In the genomic region with DNA sequence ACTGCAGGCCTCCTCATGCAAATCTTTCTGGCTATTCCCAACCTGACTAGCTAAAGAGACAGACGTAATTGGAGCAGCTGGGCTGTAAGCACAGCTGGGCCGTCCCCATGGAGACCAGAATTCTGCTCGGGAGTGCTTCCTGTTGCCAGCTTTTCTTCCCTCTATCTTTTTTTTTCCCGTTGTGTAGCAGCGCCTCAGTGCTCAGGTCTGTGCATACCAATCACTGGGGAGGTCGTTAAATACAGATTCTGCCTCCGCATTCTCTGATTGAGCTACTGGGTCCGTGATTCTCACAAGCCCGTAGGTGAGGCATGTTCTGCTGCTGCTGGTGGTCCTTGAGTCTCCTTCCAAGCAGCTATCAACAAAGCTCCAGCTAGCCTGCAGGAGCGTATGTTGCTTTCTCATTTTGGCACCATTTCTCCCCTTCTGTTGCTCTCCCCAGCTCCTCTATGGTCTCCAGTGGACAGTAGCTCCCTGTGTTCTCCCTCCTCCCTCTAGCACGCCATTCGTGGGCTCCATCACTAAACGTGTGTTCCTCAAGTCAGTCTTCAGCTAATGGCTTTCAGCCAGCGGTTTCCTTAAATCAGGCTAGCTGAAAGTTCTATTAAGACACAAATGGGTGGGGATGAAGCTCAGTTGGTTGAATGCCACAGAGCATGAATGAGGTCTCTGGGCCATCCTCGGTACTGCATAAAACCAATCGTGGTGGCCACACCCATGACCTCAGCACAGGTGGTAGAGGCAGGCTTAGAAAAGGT, we compare ENCODE assay signal across 8 mouse cellular contexts. TPM values are rescaled to one million over a fixed set of nuclear protein-coding genes. Genes with fewer than 3 reads are reported as not detected.
A peak's percentile ranks its signal among the peaks of the same experiment; 100 is the strongest.
DNase-seq lines count a peak whose midpoint lies in the region; ATAC-seq lines count a peak whose summit lies in the region.

No protein-coding gene starts in this region.

- no peaks in the 10 kb centered on the region for H3K9me3 ChIP-seq in embryonic facial prominence, embryonic 15.5 days (replicated peaks)
- H3K9me3 ChIP-seq in heart, embryonic 13.5 days: no peaks in the 10 kb centered on the region
- H3K9me3 ChIP-seq in midbrain, embryonic 14.5 days (ENCODE audit: control insufficient read depth, low read length): no peaks in the 10 kb centered on the region

- peak overlapping the region; percentile 44 for H3K4me2 ChIP-seq in embryonic facial prominence, embryonic 15.5 days (replicated peaks)
- H3K4me2 ChIP-seq in heart, embryonic 13.5 days: peak overlapping the region; percentile 62
- H3K4me2 ChIP-seq in midbrain, embryonic 14.5 days (ENCODE audit: low read length): peak overlapping the region; percentile 47

- no peak overlapping the region for H3K9ac ChIP-seq in embryonic facial prominence, embryonic 15.5 days
- H3K9ac ChIP-seq in heart, embryonic 13.5 days: peak overlapping the region; percentile 69
- peak overlapping the region; percentile 26 for H3K9ac ChIP-seq in midbrain, embryonic 14.5 days (replicated peaks; ENCODE audit: low read length)

- H3K4me3 ChIP-seq in embryonic facial prominence, embryonic 15.5 days (replicated peaks): 0 out of 2 replicates have a peak overlapping the region, but pooled peaks have one; percentile 2
- peak overlapping the region; percentile 29 for H3K4me3 ChIP-seq in heart, embryonic 13.5 days
- 0 out of 2 replicates have a peak overlapping the region, but pooled peaks have one; percentile 12 for H3K4me3 ChIP-seq in midbrain, embryonic 14.5 days (replicated peaks; ENCODE audit: low read depth, low read length)

- 0 out of 2 replicates have a peak overlapping the region, but pooled peaks have one; percentile 18 for H3K27ac ChIP-seq in embryonic facial prominence, embryonic 15.5 days (replicated peaks)
- H3K27ac ChIP-seq in heart, embryonic 13.5 days (replicated peaks): peak overlapping the region; percentile 29
- H3K27ac ChIP-seq in midbrain, embryonic 14.5 days (replicated peaks; ENCODE audit: low read depth, low read length): peak overlapping the region; percentile 83

- 19% methylated on average over 16 of the region's 16 CpGs for WGBS in embryonic facial prominence, embryonic 15.5 days
- 22% methylated on average over 16 of the region's 16 CpGs for WGBS in heart, embryonic 13.5 days
- 21% methylated on average over 16 of the region's 16 CpGs for WGBS in midbrain, embryonic 14.5 days

- H3K27me3 ChIP-seq in embryonic facial prominence, embryonic 15.5 days: no peaks in the 10 kb centered on the region
- no peaks in the 10 kb centered on the region for H3K27me3 ChIP-seq in heart, embryonic 13.5 days (replicated peaks)
- H3K27me3 ChIP-seq in midbrain, embryonic 14.5 days (ENCODE audit: control insufficient read depth, insufficient read depth, low read length): no peaks in the 10 kb centered on the region

- peaks cover 19% of the 10 kb centered on the region for H3K4me1 ChIP-seq in embryonic facial prominence, embryonic 15.5 days
- peaks cover 35% of the 10 kb centered on the region for H3K4me1 ChIP-seq in heart, embryonic 13.5 days
- H3K4me1 ChIP-seq in midbrain, embryonic 14.5 days (ENCODE audit: control insufficient read depth, insufficient read depth, low read length): peaks cover 16% of the 10 kb centered on the region

- ATAC-seq in embryonic facial prominence, embryonic 15.5 days (ENCODE audit: insufficient number of reproducible peaks, low FRiP score, low TSS enrichment, low read depth): peak; percentile 78
- ATAC-seq in heart, embryonic 13.5 days (ENCODE audit: extremely low read depth, insufficient number of reproducible peaks, low FRiP score, low TSS enrichment): no peak
- ATAC-seq in midbrain, embryonic 14.5 days (ENCODE audit: low FRiP score, low TSS enrichment): peak; percentile 82
- no peak for ATAC-seq in monocyte, adult 5-6 weeks (replicated peaks; ENCODE audit: insufficient number of reproducible peaks, low FRiP score, low TSS enrichment, poor library complexity, severe bottlenecking)

- H3K36me3 ChIP-seq in embryonic facial prominence, embryonic 15.5 days: no peaks in the 10 kb centered on the region
- H3K36me3 ChIP-seq in heart, embryonic 13.5 days: no peaks in the 10 kb centered on the region
- no peaks in the 10 kb centered on the region for H3K36me3 ChIP-seq in midbrain, embryonic 14.5 days (ENCODE audit: control insufficient read depth, insufficient read depth, low read length)

- DNase-seq in ovary, adult 18-20 months (ENCODE audit: low spot score): peak; percentile 25
- DNase-seq in ovary, postnatal 14 days (ENCODE audit: low spot score): no peak
- DNase-seq in layer of hippocampus, adult 8-10 months (ENCODE audit: low spot score in 2 of 2): peak; percentile 71 to 73
- peak; percentile 82 for DNase-seq in midbrain, embryonic 14.5 days
- DNase-seq in yolk sac, embryonic 10.5 days (ENCODE audit: low spot score): peak; percentile 33

RNA-seq across cellular contexts. Expression of a gene that starts 38.5 kb away (rescaled TPM):
- polyA plus RNA-seq in embryonic facial prominence, embryonic 15.5 days (2015; fragmentation: Nextera tagmentation; extraction: Ambion mirVana): 476 and 487 TPM in 2 replicates
- 297 and 314 TPM in 2 replicates for polyA plus RNA-seq in heart, embryonic 13.5 days (2015; fragmentation: Nextera tagmentation; extraction: Ambion mirVana)
- total RNA-seq in layer of hippocampus, adult 8-10 months (2022): 100 to 1,000 TPM; 110 to 136 (median 121) TPM
- polyA plus RNA-seq in midbrain, embryonic 14.5 days (2014; fragmentation: Nextera tagmentation; extraction: Ambion mirVana): 459 and 531 TPM in 2 replicates
- 262 to 315 TPM (median 271 TPM) in 3 replicates for total RNA-seq in monocyte, adult 5-6 weeks (2017)

RNA-seq across cellular contexts. Expression of a gene that starts 38.7 kb away (rescaled TPM):
- 0.34 and 0.52 TPM in 2 replicates for polyA plus RNA-seq in embryonic facial prominence, embryonic 15.5 days (2015; fragmentation: Nextera tagmentation; extraction: Ambion mirVana)
- polyA plus RNA-seq in heart, embryonic 13.5 days (2015; fragmentation: Nextera tagmentation; extraction: Ambion mirVana): 0.05 and 0.08 TPM in 2 replicates
- under 1 TPM; 0.21 to 0.43 (median 0.30) TPM for total RNA-seq in layer of hippocampus, adult 8-10 months (2022)
- 0.11 TPM in 1 of 2 replicates, not detected in the other for polyA plus RNA-seq in midbrain, embryonic 14.5 days (2014; fragmentation: Nextera tagmentation; extraction: Ambion mirVana)
- total RNA-seq in monocyte, adult 5-6 weeks (2017): 0.11 TPM in 1 of 3 replicates, not detected in the others

RNA-seq across cellular contexts. Expression of a gene that starts 41.3 kb away (rescaled TPM):
- 25.8 and 32.0 TPM in 2 replicates for polyA plus RNA-seq in embryonic facial prominence, embryonic 15.5 days (2015; fragmentation: Nextera tagmentation; extraction: Ambion mirVana)
- 12.1 and 13.0 TPM in 2 replicates for polyA plus RNA-seq in heart, embryonic 13.5 days (2015; fragmentation: Nextera tagmentation; extraction: Ambion mirVana)
- total RNA-seq in layer of hippocampus, adult 8-10 months (2022): 1 to 10 TPM; 4.4 to 5.4 (median 4.9) TPM
- polyA plus RNA-seq in midbrain, embryonic 14.5 days (2014; fragmentation: Nextera tagmentation; extraction: Ambion mirVana): 0.63 and 1.6 TPM in 2 replicates
- 2.5 to 7.3 TPM (median 2.7 TPM) in 3 replicates for total RNA-seq in monocyte, adult 5-6 weeks (2017)

RNA-seq across cellular contexts. Expression of a gene that starts 55.6 kb away (rescaled TPM):
- 33.4 and 36.1 TPM in 2 replicates for polyA plus RNA-seq in embryonic facial prominence, embryonic 15.5 days (2015; fragmentation: Nextera tagmentation; extraction: Ambion mirVana)
- 24.7 and 32.3 TPM in 2 replicates for polyA plus RNA-seq in heart, embryonic 13.5 days (2015; fragmentation: Nextera tagmentation; extraction: Ambion mirVana)
- total RNA-seq in layer of hippocampus, adult 8-10 months (2022): 1 to 10 TPM; 4.9 to 6.5 (median 5.6) TPM
- 19.4 and 20.8 TPM in 2 replicates for polyA plus RNA-seq in midbrain, embryonic 14.5 days (2014; fragmentation: Nextera tagmentation; extraction: Ambion mirVana)
- 2.4 to 12.1 TPM (median 7.7 TPM) in 3 replicates for total RNA-seq in monocyte, adult 5-6 weeks (2017)

Comparison
In these comparisons a context has a peak if more than half of its experiments do, and no peak if none do; other contexts are left out.
1. ATAC-seq: peak in embryonic facial prominence, embryonic 15.5 days (single experiment) and midbrain, embryonic 14.5 days (single experiment); none in heart, embryonic 13.5 days (single experiment) and monocyte, adult 5-6 weeks (single experiment).
2. H3K27ac ChIP-seq: peak in every context shown above with its lines; median percentile 83 in midbrain, embryonic 14.5 days; 29 in heart, embryonic 13.5 days; 18 in embryonic facial prominence, embryonic 15.5 days.
3. Peak in every context shown above with its lines, with median percentiles within 50 percentile points of each other: H3K4me2 ChIP-seq and H3K4me3 ChIP-seq.